Mouse (Mus musculus): ENCODE results near the gene Ncoa4.

GRCm38 (mm10) chr14:32166840-32167239 is 7.2 kb downstream of the Ncoa4 start:
- TF ChIP-seq CTCF (IDR thresholded peaks at IDR 0.05; ENCODE audit: borderline replicate concordance, extremely low read depth, insufficient read depth, insufficient read length) (no peak), POLR2A (IDR thresholded peaks at IDR 0.05; ENCODE audit: borderline replicate concordance, extremely low read depth, insufficient read depth, insufficient read length, poor library complexity, severe bottlenecking) (no peak)
